Mouse (Mus musculus) left cerebral cortex, adult 11 months (tissue): ENCODE measurements around the gene Gsta2.
"Not testable (repeated sequence)": the region's sequence is repeated elsewhere in the genome, so short reads cannot be mapped to it uniquely, and the experiment has no call there.

ENCODE experiments used
- DNase-seq: peaks from one replicate; pipeline ENCODE4 v3.0.0; 2022; ENCODE audit warnings: low spot score

Gsta2 gene

GRCm38 (mm10) chr9:78355611-78356010 is at the start of gene Gsta2:
Gene Gsta2, minus strand, starts transcription at chr9:78355788.
- no peak for DNase-seq

DNA sequence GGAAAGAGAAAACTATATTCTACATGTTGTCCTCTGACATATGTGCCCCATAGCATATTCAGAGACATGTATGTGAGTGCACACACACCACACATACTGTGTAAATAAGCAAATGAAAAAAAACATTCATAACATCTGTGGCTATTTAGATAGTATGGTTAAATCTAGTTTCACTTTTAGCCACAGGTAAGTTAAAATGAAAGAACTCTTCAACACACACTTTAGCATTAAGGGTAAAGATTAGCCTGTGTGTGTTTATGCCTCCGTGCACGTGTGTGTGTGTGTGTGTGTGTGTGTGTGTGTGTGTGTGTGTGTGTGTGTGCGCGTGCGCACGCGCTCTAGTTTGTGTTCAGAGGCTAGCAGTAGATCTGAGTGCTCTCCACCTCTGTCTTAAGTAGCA is 46.0 kb upstream of the Gsta2 start:
- DNase-seq, result no peak

GRCm38 (mm10) chr9:78400570-78400969 is 45.0 kb upstream of the Gsta2 start:
- DNase-seq, result no peak

GRCm38 (mm10) chr9:78396517-78396916 is 40.9 kb upstream of the Gsta2 start:
- DNase-seq, result no peak

GRCm38 (mm10) chr9:78395630-78396351 is 40.2 kb upstream of the Gsta2 start, which contains the start of gene Ddx43:
Gene Ddx43, plus strand, starts transcription at chr9:78395777.
- no peak for DNase-seq

DNA sequence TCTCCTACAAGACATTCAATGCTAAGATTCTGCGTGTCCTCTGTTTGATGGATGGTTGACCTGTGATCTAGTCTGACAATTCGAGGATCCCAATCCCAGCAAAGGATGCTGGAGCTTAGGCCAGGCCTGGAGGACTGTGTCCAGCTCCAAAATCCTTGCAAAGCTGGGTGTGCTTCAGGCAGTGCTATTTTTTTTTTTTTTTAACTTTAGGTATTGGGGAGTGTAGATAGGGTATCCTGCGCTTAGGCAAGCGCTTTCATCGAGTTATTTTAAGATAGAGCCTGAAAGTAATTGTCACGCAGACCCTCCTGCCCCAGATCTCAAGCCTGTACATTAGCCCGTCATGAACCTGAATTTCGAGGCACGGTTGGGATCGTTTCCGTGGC is 39.6 kb upstream of the Gsta2 start:
- DNase-seq, result no peak

- no peak for DNase-seq
Observed at GRCm38 (mm10) chr9:78394602-78395001, 39.0 kb upstream of the Gsta2 start.

DNA sequence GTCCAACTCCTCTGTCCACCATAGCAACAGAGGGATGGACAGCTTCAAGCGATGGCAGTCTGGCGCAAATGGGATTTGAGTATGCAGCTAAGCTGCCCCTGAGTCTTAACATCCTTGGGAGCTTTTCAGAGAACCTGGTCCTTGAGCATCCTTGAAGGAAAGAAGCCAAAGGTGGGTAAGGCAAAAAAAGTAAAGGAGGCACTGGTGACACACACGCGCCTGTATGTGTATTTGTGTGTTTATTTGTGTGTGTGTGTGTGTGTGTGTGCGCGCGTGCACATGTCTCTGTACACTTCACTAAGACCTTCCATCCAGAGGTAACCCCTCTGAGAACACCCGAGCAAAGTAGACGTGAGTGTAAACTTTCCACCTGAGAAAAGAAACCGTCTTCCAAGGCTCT is 38.2 kb upstream of the Gsta2 start:
- DNase-seq, result no peak

- no peak for DNase-seq
Observed at GRCm38 (mm10) chr9:78389981-78390380, 34.4 kb upstream of the Gsta2 start.

GRCm38 (mm10) chr9:78386947-78387346 is 31.4 kb upstream of the Gsta2 start:
- DNase-seq, result no peak

DNA sequence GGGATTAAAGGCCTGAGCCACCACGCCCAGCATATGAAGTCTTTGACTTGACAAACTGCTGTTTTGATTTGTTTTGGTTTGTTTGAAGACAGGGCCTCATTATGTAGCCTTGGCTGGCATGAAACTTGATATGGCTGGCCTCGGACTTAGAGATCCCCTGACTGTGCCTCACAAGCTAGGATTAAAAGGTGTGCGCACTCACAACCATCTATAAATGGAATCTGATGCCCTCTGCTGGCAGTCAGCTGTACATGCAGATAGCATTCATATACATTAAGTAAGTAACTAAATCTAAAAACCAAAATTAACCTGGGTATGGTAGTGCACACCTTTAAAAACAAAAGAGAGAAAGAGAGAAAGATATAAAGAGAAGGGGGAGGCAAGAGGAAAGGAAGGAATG is 30.3 kb upstream of the Gsta2 start:
- no peak for DNase-seq

DNA sequence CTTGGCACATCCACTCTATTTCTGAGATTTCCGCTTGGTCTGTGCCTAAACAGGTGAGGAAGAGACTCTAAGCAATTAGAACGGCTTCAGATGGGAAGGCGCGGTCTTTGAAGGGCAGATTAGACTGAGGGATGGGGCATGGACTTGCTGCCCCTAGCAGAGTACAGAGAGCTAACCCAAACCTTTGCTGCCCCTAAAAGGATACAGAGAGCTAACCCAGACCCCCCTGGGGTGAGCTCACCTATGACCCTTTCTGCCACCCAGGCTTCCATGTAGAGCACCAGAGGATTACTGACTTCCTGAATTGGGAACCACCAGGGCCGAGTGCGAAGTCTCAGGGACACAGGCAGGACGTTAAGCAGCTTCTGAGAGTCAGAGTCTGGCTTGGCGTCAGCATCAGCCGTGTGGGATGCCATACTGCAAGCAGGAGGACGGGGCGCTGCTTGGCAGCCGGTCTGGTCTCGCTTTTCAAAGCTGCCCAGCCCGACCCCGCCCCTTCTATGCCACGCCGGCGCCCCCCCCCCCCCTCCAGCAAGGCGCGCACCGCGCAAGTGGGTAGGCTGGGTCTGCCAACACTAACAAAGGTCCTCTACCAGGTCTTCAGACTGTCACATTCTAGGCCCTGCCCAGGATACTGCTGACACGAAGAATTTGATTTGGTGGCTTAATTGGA is 22.7 kb upstream of the Gsta2 start, which contains the start of gene Ooep:
Gene Ooep (minus strand): TSS at position 613 of the 673 bp plus-strand sequence.
- DNase-seq, result no peak

- DNase-seq, result no peak
Observed at GRCm38 (mm10) chr9:78377546-78377945, 22.0 kb upstream of the Gsta2 start.

DNA sequence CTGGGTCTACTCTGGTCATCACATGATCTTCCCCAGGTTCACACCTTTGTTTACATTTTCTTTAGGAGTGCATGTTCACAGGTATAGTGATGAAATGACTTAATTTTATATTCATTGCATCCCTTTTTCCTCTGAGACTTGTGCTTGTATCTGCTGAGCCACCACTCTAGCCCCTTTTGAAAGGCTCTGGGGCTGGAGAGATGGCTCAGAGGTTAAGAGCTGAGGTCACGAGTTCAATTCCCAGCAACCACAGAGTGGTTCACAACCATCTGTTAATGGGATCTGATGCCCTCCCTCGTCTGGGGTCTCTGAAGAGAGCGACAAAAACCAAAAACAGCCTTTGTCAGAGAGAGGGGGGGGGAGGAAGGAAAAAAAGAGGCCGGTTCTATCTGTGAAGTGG is 19.9 kb upstream of the Gsta2 start:
- no peak for DNase-seq

DNA sequence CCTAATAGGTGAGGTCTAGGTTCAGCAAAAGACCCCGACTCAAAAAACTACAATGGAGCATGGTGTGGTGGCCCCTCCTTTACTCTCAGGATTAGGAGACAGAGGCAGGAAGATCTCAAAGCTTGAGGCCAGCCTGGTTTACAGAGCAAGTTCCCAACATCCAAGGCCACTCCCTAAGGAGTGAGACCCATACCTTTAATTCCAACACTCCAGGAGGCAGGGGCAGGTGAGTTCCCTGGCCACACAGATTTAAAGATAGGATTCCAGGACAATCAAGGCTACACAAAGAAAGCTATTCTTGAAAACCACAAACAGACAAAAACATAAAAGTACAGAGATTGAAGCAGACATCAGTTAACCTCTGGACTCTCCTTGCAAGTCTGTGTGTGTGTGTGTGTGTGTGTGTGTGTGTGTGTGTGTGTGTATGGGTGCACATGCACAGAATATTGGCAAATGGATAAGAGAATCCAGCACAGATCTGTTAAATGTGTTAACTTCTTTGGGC is 19.3 kb upstream of the Gsta2 start:
- DNase-seq, result no peak

GRCm38 (mm10) chr9:78374397-78374796 is 18.8 kb upstream of the Gsta2 start:
- DNase-seq, result no peak

DNA sequence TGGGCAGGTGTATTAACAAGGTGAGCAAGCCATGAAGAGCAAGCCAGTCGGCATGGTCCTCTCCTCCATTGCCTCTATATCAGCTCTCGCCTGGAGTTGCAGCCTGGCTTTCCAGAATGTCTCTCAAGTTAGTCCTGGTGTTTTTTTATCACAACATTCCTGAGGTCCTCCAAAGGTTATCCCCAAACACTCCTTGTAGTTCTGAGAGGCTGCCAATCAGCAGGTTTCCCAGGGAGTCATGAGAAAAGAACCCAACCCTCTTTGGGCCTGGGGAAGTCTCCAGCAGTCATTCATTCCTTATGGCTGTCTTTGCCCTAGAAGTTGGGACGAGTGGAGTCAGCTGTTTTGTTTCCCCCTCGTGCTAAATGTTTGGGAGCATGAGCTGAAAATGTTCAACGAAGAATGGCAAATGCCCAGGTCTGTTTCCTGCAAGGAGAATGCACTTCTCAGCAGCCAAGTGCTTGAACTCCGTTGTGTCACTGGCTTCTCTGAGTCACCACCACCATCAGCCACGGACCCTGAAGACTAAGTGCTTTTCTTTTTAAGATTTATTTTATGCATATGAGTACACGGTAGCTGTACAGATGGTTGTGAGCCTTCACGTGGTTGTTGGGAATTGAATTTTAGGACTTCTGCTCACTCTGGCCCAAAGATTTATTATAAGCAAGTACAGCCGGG is 17.4 kb upstream of the Gsta2 start:
- no peak for DNase-seq

DNA sequence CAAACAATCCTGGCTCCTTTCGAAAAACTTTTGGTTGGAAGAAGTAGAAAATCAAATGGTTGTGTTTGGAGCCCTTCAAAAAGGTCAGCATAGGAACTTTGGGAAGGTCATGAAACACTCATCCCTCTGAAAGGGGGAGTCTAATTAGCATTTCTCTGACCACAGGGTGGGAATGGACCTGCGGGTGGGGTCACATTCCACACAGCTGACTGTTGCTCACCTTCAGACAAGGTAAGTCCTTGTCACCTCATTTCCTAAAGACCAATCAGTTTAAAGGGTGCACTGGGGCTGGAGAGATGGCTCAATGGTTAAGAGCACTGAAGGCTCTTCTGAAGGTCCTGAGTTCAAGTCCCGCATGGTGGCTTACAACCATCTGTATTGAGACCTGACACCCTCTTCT is 15.9 kb upstream of the Gsta2 start:
- DNase-seq, result no peak

- DNase-seq, result no peak
Observed at GRCm38 (mm10) chr9:78369786-78370185, 14.2 kb upstream of the Gsta2 start.

- no peak for DNase-seq
Observed at GRCm38 (mm10) chr9:78369349-78369748, 13.8 kb upstream of the Gsta2 start.

DNA sequence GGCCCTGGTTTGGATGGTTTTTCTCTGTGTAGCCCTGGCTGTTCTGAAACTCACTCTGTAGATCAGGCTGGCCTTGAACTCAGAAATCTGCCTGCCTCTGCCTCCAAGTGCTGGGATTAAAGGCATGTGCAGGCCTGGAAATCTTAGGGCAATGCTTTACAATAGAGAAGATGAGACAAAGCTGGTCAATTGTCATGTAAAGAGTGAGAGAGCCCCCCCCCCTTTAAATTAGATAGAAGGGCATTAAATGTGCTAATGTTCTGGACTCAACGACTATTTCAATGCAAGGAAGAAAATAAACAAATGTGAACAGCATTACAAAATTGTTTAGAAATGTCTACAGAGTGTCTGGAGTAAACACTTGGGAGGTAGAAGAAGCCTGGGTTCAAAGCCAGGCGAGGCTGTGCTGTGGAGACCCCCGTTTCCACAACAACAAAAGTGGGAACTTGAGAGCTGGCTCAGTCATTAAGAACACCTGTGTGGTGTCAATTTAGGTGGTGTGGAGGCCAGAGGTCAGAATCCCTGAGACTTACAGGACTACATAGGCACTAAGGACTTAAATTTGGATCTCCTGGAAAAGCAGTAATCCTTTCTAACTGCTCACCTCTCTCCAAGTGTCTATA is 13.2 kb upstream of the Gsta2 start:
- no peak for DNase-seq

GRCm38 (mm10) chr9:78367959-78368358 is 12.4 kb upstream of the Gsta2 start, which contains the start of gene Dppa5a:
Gene Dppa5a, minus strand, starts transcription at chr9:78368177.
- not testable (repeated sequence) for DNase-seq
